Mouse (Mus musculus): ENCODE results near the gene Itpr3. TPM values are rescaled to one million over a fixed set of nuclear protein-coding genes. Genes with fewer than 3 reads are reported as not detected.

The Itpr3 gene
- total and polyA plus RNA-seq, 2 experiments: 1.0 to 1.5 TPM

GRCm38 (mm10) chr17:27126974-27127373 is 69.9 kb downstream of the Itpr3 start:
- Histone ChIP-seq H3K79me2 (ENCODE audit: control insufficient read depth, insufficient read depth, low read length) (peaks cover 10% of the 10 kb centered on the region; the same call in 1 of the 2 replicates), H3K4me1 (ENCODE audit: control insufficient read depth, insufficient read depth, low read length) (no peaks in the 10 kb centered on the region), H3K27ac (replicated peaks; ENCODE audit: insufficient read depth, low read depth, low read length) (no peak overlapping the region), H3K27me3 (ENCODE audit: control insufficient read depth, insufficient read depth, low read length) (no peaks in the 10 kb centered on the region), H3K36me3 (ENCODE audit: control insufficient read depth, insufficient read depth, low read length) (no peaks in the 10 kb centered on the region), H3K9ac (ENCODE audit: low read depth, low read length) (no peak overlapping the region), H3K4me3 (ENCODE audit: insufficient read depth, low read depth, low read length) (no peak overlapping the region)
- TF ChIP-seq POLR2A (IDR thresholded peaks at IDR 0.05; ENCODE audit: extremely low read depth, insufficient read depth, low read length): no peak
- no peak for TF ChIP-seq CTCF (IDR thresholded peaks at IDR 0.05; ENCODE audit: low read depth, low read length)
- DNase-seq (ENCODE audit: extremely low read depth, low read depth, low spot score): no peak
- WGBS: 78% methylated on average over 10 of the region's 10 CpGs

GRCm38 (mm10) chr17:27128189-27128588 is 71.1 kb downstream of the Itpr3 start:
- Histone ChIP-seq H3K4me1 (ENCODE audit: control insufficient read depth, insufficient read depth, low read length) (peaks cover under 1% of the 10 kb centered on the region), H3K27me3 (ENCODE audit: control insufficient read depth, insufficient read depth, low read length) (no peaks in the 10 kb centered on the region), H3K27ac (replicated peaks; ENCODE audit: insufficient read depth, low read depth, low read length) (no peak overlapping the region), H3K4me3 (ENCODE audit: insufficient read depth, low read depth, low read length) (no peak overlapping the region), H3K79me2 (ENCODE audit: control insufficient read depth, insufficient read depth, low read length) (peaks cover 15% of the 10 kb centered on the region), H3K36me3 (ENCODE audit: control insufficient read depth, insufficient read depth, low read length) (no peaks in the 10 kb centered on the region), H3K9ac (ENCODE audit: low read depth, low read length) (no peak overlapping the region)
- 93% methylated on average over 5 of the region's 5 CpGs for WGBS
- DNase-seq (ENCODE audit: extremely low read depth, low read depth, low spot score): no peak
- TF ChIP-seq POLR2A (IDR thresholded peaks at IDR 0.05; ENCODE audit: extremely low read depth, insufficient read depth, low read length) (no peak), CTCF (IDR thresholded peaks at IDR 0.05; ENCODE audit: low read depth, low read length) (no peak)

GRCm38 (mm10) chr17:27129291-27129690 is 72.2 kb downstream of the Itpr3 start:
- no peak for DNase-seq (ENCODE audit: extremely low read depth, low read depth, low spot score)
- Histone ChIP-seq H3K79me2 (ENCODE audit: control insufficient read depth, insufficient read depth, low read length) (peaks cover 19% of the 10 kb centered on the region), H3K4me3 (ENCODE audit: insufficient read depth, low read depth, low read length) (no peak overlapping the region), H3K4me1 (ENCODE audit: control insufficient read depth, insufficient read depth, low read length) (peaks cover 6% of the 10 kb centered on the region), H3K27ac (replicated peaks; ENCODE audit: insufficient read depth, low read depth, low read length) (no peak overlapping the region), H3K9ac (ENCODE audit: low read depth, low read length) (no peak overlapping the region), H3K36me3 (ENCODE audit: control insufficient read depth, insufficient read depth, low read length) (no peaks in the 10 kb centered on the region), H3K27me3 (ENCODE audit: control insufficient read depth, insufficient read depth, low read length) (no peaks in the 10 kb centered on the region)
- WGBS: 86% methylated on average over 13 of the region's 13 CpGs
- no peak for TF ChIP-seq POLR2A (IDR thresholded peaks at IDR 0.05; ENCODE audit: extremely low read depth, insufficient read depth, low read length)
- no peak for TF ChIP-seq CTCF (IDR thresholded peaks at IDR 0.05; ENCODE audit: low read depth, low read length)

GRCm38 (mm10) chr17:27129819-27130218 is 72.7 kb downstream of the Itpr3 start:
- WGBS: 80% methylated on average over 7 of the region's 7 CpGs
- no peak for DNase-seq (ENCODE audit: extremely low read depth, low read depth, low spot score)
- Histone ChIP-seq H3K79me2 (ENCODE audit: control insufficient read depth, insufficient read depth, low read length) (peaks cover 19% of the 10 kb centered on the region), H3K27ac (replicated peaks; ENCODE audit: insufficient read depth, low read depth, low read length) (no peak overlapping the region), H3K27me3 (ENCODE audit: control insufficient read depth, insufficient read depth, low read length) (no peaks in the 10 kb centered on the region), H3K4me3 (ENCODE audit: insufficient read depth, low read depth, low read length) (no peak overlapping the region), H3K36me3 (ENCODE audit: control insufficient read depth, insufficient read depth, low read length) (no peaks in the 10 kb centered on the region), H3K4me1 (ENCODE audit: control insufficient read depth, insufficient read depth, low read length) (peaks cover 6% of the 10 kb centered on the region), H3K9ac (ENCODE audit: low read depth, low read length) (no peak overlapping the region)
- TF ChIP-seq CTCF (IDR thresholded peaks at IDR 0.05; ENCODE audit: low read depth, low read length): no peak
- TF ChIP-seq POLR2A (IDR thresholded peaks at IDR 0.05; ENCODE audit: extremely low read depth, insufficient read depth, low read length): no peak

GRCm38 (mm10) chr17:27130246-27130645 is 73.1 kb downstream of the Itpr3 start:
- no peak for DNase-seq (ENCODE audit: extremely low read depth, low read depth, low spot score)
- Histone ChIP-seq H3K27me3 (ENCODE audit: control insufficient read depth, insufficient read depth, low read length) (no peaks in the 10 kb centered on the region), H3K4me3 (ENCODE audit: insufficient read depth, low read depth, low read length) (no peak overlapping the region), H3K4me1 (ENCODE audit: control insufficient read depth, insufficient read depth, low read length) (peaks cover 6% of the 10 kb centered on the region), H3K79me2 (ENCODE audit: control insufficient read depth, insufficient read depth, low read length) (peaks cover 19% of the 10 kb centered on the region), H3K36me3 (ENCODE audit: control insufficient read depth, insufficient read depth, low read length) (no peaks in the 10 kb centered on the region), H3K27ac (replicated peaks; ENCODE audit: insufficient read depth, low read depth, low read length) (no peak overlapping the region), H3K9ac (ENCODE audit: low read depth, low read length) (no peak overlapping the region)
- TF ChIP-seq POLR2A (IDR thresholded peaks at IDR 0.05; ENCODE audit: extremely low read depth, insufficient read depth, low read length): no peak
- no peak for TF ChIP-seq CTCF (IDR thresholded peaks at IDR 0.05; ENCODE audit: low read depth, low read length)
- WGBS: 69% methylated on average over 9 of the region's 9 CpGs

GRCm38 (mm10) chr17:27131240-27131665 is 74.1 kb downstream of the Itpr3 start:
- Histone ChIP-seq H3K36me3 (ENCODE audit: control insufficient read depth, insufficient read depth, low read length) (no peaks in the 10 kb centered on the region), H3K4me1 (ENCODE audit: control insufficient read depth, insufficient read depth, low read length) (peaks cover 6% of the 10 kb centered on the region), H3K79me2 (ENCODE audit: control insufficient read depth, insufficient read depth, low read length) (peaks cover 19% of the 10 kb centered on the region), H3K4me3 (ENCODE audit: insufficient read depth, low read depth, low read length) (no peak overlapping the region), H3K27ac (replicated peaks; ENCODE audit: insufficient read depth, low read depth, low read length) (no peak overlapping the region), H3K27me3 (ENCODE audit: control insufficient read depth, insufficient read depth, low read length) (no peaks in the 10 kb centered on the region), H3K9ac (ENCODE audit: low read depth, low read length) (no peak overlapping the region)
- TF ChIP-seq CTCF (IDR thresholded peaks at IDR 0.05; ENCODE audit: low read depth, low read length) (no peak), POLR2A (IDR thresholded peaks at IDR 0.05; ENCODE audit: extremely low read depth, insufficient read depth, low read length) (no peak)
- 94% methylated on average over 10 of the region's 10 CpGs for WGBS
- no peak for DNase-seq (ENCODE audit: extremely low read depth, low read depth, low spot score)
